Mouse (Mus musculus): ENCODE data around the gene Kif26b. TPM values are rescaled to one million over a fixed set of nuclear protein-coding genes. Genes with fewer than 3 reads are reported as not detected.
A peak's percentile ranks its signal among the peaks of the same experiment; 100 is the strongest.

Gene Kif26b
- polyA plus RNA-seq, 1 experiment from 2014 or later, result 5.3 TPM

DNA sequence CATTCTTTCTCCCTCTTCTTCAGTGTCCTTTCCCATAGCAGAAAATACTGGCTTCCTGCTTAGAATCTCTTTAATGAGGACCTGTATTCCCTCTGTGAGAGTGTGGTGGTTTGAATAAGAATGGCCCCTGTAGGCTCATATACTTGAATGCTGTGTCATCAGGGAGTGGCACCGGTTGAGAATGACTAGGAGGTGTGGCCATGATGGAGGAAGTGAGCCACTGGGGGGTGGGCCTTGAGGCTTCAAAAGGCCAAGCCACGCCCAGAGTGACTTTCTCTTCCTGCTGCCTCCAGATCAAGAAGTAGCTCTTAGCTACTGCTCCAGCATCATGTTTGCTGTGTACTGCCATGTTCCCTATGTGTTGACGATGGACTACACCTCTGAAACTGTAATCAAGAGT is 15.7 kb downstream of the Kif26b start:
- H3K4me2 ChIP-seq, result no peak overlapping the region
- no peak overlapping the region for H3K4me3 ChIP-seq
- H3K4me1 ChIP-seq, result no peaks in the 10 kb centered on the region
- no peaks in the 10 kb centered on the region for H3K27me3 ChIP-seq
- H3K9ac ChIP-seq, result no peak overlapping the region
- ATAC-seq (ENCODE audit: insufficient number of reproducible peaks, low FRiP score, low TSS enrichment, low read depth), result no peak
- WGBS, result 81% methylated on average over 3 of the region's 3 CpGs
- no peak overlapping the region for H3K27ac ChIP-seq
- no peaks in the 10 kb centered on the region for H3K9me3 ChIP-seq
- no peaks in the 10 kb centered on the region for H3K36me3 ChIP-seq

DNA sequence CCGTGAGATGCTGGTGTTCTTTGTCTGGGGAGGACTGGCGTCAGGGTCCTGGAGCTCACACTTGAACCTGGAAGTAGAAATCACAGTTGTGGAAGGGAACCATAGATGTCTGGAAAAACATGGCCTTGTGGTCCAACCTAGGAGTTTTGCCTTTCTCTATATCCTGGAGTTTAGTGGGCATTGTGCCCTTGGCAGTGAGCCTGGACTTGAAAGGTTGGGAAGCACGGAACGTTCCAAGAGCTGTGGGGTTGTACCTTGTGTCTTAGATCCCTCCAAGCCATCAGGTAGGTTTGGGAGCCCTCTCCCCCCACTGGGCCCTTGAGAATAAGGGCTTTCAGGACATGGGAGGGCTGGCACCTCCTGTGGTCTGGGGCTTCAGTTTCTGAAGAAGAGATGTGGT is 20.7 kb downstream of the Kif26b start:
- no peaks in the 10 kb centered on the region for H3K9me3 ChIP-seq
- no peak overlapping the region for H3K4me2 ChIP-seq
- H3K36me3 ChIP-seq, result no peaks in the 10 kb centered on the region
- H3K4me3 ChIP-seq, result no peak overlapping the region
- no peak for ATAC-seq (ENCODE audit: insufficient number of reproducible peaks, low FRiP score, low TSS enrichment, low read depth)
- H3K4me1 ChIP-seq, result peaks cover 11% of the 10 kb centered on the region
- H3K9ac ChIP-seq, result no peak overlapping the region
- no peak overlapping the region for H3K27ac ChIP-seq
- H3K27me3 ChIP-seq, result no peaks in the 10 kb centered on the region
- WGBS, result 64% methylated on average over 4 of the region's 4 CpGs

DNA sequence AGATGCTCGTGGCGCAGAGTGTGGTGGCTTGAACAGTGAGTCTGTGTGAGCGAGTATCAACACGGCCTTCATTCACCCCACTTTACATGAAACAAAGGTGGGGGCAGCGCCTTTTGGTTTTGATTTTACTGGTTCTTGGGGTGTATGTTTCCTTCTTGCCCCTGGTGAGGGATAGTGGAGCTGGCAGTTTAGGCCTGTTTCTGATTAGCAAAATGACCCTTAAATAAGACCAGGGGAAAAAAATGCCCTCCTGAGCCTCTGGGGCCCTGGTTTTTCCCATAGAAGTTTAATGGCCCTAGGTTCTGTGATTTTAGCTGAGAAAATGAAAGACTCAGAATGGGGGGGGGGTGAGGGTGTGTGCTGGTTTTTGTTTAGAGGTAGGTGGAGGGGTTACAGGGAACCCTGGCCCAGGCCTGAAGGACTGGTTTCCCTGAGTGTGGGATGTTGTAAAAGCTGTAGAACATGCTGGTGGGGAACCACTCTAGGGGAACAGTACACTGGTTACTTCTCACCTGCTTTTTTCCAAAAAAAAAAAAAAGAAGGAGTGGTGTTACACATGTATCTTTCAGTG is 21.6 kb downstream of the Kif26b start:
- Histone ChIP-seq H3K36me3 (no peaks in the 10 kb centered on the region), H3K9me3 (no peaks in the 10 kb centered on the region), H3K27ac (no peak overlapping the region), H3K4me1 (peaks cover 11% of the 10 kb centered on the region), H3K4me2 (no peak overlapping the region), H3K9ac (no peak overlapping the region), H3K4me3 (no peak overlapping the region), H3K27me3 (no peaks in the 10 kb centered on the region)
- no peak for ATAC-seq (ENCODE audit: insufficient number of reproducible peaks, low FRiP score, low TSS enrichment, low read depth)
- 56% methylated on average over 5 of the region's 5 CpGs for WGBS

DNA sequence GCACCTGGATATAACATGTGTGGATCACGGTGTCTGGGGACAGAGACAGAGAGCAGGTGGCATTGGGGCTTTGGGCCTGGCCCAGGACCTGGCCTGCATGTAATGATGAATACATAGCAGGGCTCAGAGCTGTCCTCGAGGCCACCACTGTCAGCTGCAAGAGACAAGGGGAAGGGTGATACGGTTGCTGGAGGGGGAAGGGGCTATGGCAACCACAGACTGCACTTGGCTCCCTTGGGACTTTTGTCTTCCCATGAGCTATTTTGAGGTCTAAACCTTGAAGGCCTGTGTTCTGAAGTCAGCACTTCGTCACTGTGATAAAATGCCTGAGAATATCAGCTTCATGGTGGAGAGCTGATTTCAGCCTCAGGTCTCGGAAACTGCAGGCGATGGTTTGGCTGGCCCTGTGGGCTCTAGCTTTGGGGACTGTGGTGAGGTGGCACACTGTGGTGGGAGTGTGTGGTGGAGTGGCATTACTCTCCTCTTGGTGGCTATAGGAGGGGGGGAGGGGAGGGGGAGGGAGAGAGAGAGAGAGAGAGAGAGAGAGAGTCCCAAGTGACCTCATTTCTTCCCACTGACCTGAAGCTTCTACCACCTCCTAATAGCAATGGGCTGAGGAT is 23.5 kb downstream of the Kif26b start:
- Histone ChIP-seq H3K9ac (no peak overlapping the region), H3K4me2 (no peak overlapping the region), H3K27me3 (no peaks in the 10 kb centered on the region), H3K27ac (no peak overlapping the region), H3K4me3 (no peak overlapping the region), H3K9me3 (no peaks in the 10 kb centered on the region), H3K36me3 (no peaks in the 10 kb centered on the region), H3K4me1 (peaks cover 11% of the 10 kb centered on the region)
- 0 out of 2 replicates have a peak, but pooled peaks have one; percentile 24 for ATAC-seq (ENCODE audit: insufficient number of reproducible peaks, low FRiP score, low TSS enrichment, low read depth)
- 79% methylated on average over 6 of the region's 6 CpGs for WGBS

DNA sequence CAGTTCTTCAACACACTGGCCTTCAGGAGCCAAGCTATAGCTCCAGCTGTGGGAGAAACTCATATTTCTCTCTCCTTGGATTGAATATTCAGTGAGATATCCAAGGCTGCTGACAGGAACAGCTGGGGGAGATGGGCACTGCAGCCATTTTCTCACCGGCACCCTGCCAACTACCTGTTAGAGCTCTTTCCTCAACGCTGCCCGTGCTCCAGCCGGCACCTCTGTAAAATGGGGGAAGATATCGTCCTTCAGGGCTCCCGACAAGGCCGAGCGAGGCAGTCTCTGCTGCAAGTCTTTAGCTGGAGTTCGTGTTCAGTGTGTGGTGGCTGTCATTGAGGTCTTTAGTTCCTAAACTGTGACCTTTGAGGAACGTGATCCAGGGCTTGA is 24.0 kb downstream of the Kif26b start:
- no peak overlapping the region for H3K27ac ChIP-seq

DNA sequence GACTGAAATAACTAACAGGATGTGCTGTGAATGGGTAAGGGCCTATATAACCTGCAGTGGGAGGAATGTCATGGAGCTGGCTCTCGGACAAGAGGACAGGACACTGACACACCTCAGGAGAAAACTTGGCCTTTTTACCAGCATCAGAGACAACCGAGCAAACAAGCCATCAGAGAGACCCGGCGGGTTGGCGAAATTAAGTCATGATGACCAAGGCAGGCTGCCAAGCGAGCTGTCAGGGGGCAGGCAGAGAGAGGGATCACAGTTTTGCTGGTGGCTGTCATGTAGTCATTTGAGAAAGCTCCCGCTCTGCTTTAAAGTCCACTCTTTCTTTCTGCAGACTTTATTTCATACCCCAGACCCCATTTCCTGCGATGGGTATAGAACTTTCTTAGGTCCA is 27.3 kb downstream of the Kif26b start:
- Histone ChIP-seq H3K27me3 (no peaks in the 10 kb centered on the region), H3K4me2 (no peak overlapping the region), H3K4me1 (peaks cover 9% of the 10 kb centered on the region; the same call in 1 of the 2 replicates), H3K9me3 (no peaks in the 10 kb centered on the region), H3K9ac (no peak overlapping the region), H3K36me3 (no peaks in the 10 kb centered on the region), H3K27ac (no peak overlapping the region), H3K4me3 (no peak overlapping the region)
- no peak for ATAC-seq (ENCODE audit: insufficient number of reproducible peaks, low FRiP score, low TSS enrichment, low read depth)
- WGBS, result 92% methylated on average over 8 of the region's 8 CpGs

More for the DNA sequence above, 24.0 kb downstream of the Kif26b start:
- Histone ChIP-seq H3K9me3 (no peaks in the 10 kb centered on the region), H3K4me2 (no peak overlapping the region), H3K4me3 (no peak overlapping the region), H3K4me1 (peaks cover 11% of the 10 kb centered on the region), H3K27me3 (no peaks in the 10 kb centered on the region), H3K36me3 (no peaks in the 10 kb centered on the region), H3K9ac (no peak overlapping the region)
- WGBS, result 47% methylated on average over 10 of the region's 10 CpGs
- no peak for ATAC-seq (ENCODE audit: insufficient number of reproducible peaks, low FRiP score, low TSS enrichment, low read depth)

DNA sequence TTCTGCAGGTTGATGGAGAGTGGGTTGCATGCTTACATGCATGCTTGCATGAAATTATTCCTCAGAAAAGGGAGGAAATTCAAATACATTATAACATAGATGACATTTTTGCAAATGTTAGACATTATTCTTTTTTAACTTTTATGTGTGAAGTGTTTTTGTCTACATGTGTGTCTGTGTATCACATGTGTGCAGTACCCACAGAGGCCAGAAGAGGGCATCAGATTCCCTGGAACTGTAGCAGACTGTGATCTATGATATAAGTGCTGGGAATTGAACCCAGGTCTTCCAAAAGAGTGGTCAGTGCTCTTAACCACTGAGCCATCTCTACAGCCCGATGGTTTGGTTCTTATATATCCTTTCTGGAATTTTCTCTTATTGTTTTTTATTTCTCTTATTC is 31.1 kb downstream of the Kif26b start:
- Histone ChIP-seq H3K4me3 (no peak overlapping the region), H3K4me1 (peaks cover 2% of the 10 kb centered on the region; the same call in 1 of the 2 replicates), H3K27me3 (no peaks in the 10 kb centered on the region), H3K36me3 (no peaks in the 10 kb centered on the region), H3K4me2 (no peak overlapping the region), H3K9ac (no peak overlapping the region), H3K9me3 (no peaks in the 10 kb centered on the region), H3K27ac (no peak overlapping the region)
- ATAC-seq (ENCODE audit: insufficient number of reproducible peaks, low FRiP score, low TSS enrichment, low read depth), result no peak
- WGBS, result 97% methylated on average over 1 of the region's 1 CpGs

DNA sequence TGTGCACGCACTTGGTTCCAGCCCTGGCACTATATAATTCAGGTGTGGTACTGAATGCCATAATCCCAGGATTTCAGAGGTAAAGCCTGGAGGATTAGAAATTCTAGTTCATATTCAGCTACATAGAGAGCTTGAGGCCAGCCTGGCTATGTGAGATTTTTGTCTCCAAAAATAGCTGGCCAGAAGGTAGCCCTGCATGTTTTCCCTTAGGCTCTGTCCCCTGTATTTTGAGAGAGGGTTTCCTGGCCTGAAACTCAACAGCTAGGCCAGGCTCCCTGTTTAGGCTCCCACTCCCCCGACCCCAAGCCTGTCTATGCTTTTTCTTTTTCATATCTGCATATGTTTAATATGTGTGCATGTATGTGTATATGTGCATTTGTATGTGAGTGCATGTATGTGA is 34.9 kb downstream of the Kif26b start:
- no peaks in the 10 kb centered on the region for H3K9me3 ChIP-seq
- ATAC-seq (ENCODE audit: insufficient number of reproducible peaks, low FRiP score, low TSS enrichment, low read depth), result no peak
- 72% methylated on average over 2 of the region's 2 CpGs for WGBS
- H3K9ac ChIP-seq, result no peak overlapping the region
- H3K4me1 ChIP-seq, result peaks cover 10% of the 10 kb centered on the region; the same call in 1 of the 2 replicates
- no peak overlapping the region for H3K27ac ChIP-seq
- H3K27me3 ChIP-seq, result no peaks in the 10 kb centered on the region
- no peak overlapping the region for H3K4me2 ChIP-seq
- no peaks in the 10 kb centered on the region for H3K36me3 ChIP-seq
- H3K4me3 ChIP-seq, result no peak overlapping the region

DNA sequence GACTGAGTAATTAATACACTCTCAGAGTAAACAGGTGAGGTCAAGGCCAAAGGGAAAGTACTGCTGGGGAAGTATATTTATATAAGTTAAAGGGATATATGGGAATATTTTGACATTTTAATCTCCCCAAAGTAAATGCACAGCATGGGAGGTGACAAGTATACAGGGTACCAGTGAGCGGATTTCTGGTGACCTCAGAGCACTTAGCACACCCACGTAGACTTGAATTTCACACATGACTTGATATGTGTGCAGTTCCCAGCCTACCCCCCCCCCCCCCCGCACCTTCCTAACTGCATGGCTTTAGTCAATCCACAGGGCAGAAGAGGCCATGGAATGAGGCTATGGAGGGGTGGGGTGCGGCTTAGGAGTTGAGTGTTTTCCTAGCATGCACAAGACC is 35.9 kb downstream of the Kif26b start:
- peaks cover 10% of the 10 kb centered on the region; the same call in 1 of the 2 replicates for H3K4me1 ChIP-seq
- no peaks in the 10 kb centered on the region for H3K27me3 ChIP-seq
- no peak overlapping the region for H3K9ac ChIP-seq
- no peak overlapping the region for H3K27ac ChIP-seq
- H3K4me2 ChIP-seq, result no peak overlapping the region
- no peak overlapping the region for H3K4me3 ChIP-seq
- no peaks in the 10 kb centered on the region for H3K9me3 ChIP-seq
- no peak for ATAC-seq (ENCODE audit: insufficient number of reproducible peaks, low FRiP score, low TSS enrichment, low read depth)
- no peaks in the 10 kb centered on the region for H3K36me3 ChIP-seq
- WGBS, result 71% methylated on average over 4 of the region's 4 CpGs

DNA sequence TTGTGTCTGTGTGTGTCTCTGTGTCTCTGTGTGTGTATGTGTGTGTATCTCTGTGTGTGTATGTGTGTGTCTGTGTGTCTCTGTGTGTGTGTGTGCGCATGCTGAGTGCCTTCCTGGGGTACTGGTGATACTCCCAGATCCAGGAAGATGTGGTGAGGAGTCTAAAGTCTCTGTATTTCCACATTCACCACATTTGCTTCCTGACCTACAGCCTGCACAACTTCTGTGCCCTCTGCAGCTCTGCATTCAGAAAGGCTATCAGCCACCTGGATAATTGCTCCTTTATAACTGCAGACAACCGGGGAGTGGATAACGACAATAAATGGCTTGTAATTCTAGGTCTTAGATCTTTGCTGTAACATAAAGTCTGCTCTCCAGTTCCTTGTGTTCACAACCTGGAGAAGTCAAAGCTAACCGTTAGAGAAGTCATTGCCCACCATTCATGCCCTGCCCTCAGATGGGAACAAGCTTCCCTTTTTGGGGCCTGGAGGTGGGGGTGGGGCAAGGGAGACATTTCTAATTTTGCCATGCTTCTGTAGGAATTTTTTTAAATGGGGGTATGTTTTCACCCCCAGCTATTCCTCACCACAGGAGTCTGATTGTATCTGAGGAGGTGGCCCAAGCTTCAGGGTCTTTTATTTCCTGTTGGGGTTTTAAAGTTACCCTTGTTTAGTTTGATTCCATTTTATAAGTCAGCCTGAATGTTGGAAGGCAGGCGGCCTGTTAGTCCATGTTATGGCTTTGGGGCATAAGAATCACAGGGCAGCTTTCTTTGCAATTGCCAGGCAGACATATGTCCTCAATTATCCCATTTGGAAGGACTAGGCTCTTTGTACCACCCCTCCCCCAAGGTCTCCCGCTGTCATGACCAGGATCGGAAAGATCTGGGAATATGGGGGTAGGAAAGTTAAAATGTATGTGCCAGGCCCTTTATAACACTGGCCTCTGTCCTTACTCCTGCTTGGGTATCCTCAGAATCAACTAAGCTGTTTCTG is 39.9 kb downstream of the Kif26b start:
- Histone ChIP-seq H3K36me3 (no peaks in the 10 kb centered on the region), H3K27ac (no peak overlapping the region), H3K4me1 (peaks cover 26% of the 10 kb centered on the region; the same call in 1 of the 2 replicates), H3K27me3 (0 out of 2 replicates have a peak, but pooled peaks cover 3% of the 10 kb centered on the region), H3K4me2 (no peak overlapping the region), H3K9me3 (no peaks in the 10 kb centered on the region), H3K4me3 (no peak overlapping the region), H3K9ac (no peak overlapping the region)
- ATAC-seq (ENCODE audit: insufficient number of reproducible peaks, low FRiP score, low TSS enrichment, low read depth), result peak; percentile 22; the same call in 1 of the 2 replicates
- WGBS, result 41% methylated on average over 7 of the region's 7 CpGs

DNA sequence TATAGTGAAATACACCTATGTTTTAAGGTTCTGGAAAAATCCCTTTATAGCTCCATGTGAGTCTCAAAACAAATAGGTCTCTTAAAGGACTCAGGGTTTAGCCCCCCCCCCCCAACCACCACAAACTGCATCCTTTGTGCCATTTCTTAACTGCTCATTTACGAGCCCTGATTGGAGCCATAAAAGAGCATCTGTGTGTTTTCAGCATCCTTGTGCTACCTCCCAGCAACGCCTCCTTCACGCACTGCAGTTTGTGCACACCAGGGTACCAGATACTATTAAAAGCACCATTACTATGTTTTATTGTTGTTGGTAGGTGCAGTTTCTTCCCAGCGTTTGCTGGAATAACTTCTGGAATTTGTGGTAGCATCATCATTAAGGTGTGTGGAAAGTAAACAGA is 42.1 kb downstream of the Kif26b start:
- H3K27me3 ChIP-seq, result 0 out of 2 replicates have a peak, but pooled peaks cover 3% of the 10 kb centered on the region
- 35% methylated on average over 4 of the region's 4 CpGs for WGBS
- no peak for ATAC-seq (ENCODE audit: insufficient number of reproducible peaks, low FRiP score, low TSS enrichment, low read depth)
- H3K9me3 ChIP-seq, result no peaks in the 10 kb centered on the region
- no peak overlapping the region for H3K4me2 ChIP-seq
- H3K27ac ChIP-seq, result no peak overlapping the region
- H3K9ac ChIP-seq, result no peak overlapping the region
- no peaks in the 10 kb centered on the region for H3K36me3 ChIP-seq
- no peak overlapping the region for H3K4me3 ChIP-seq
- peaks cover 23% of the 10 kb centered on the region; the same call in 1 of the 2 replicates for H3K4me1 ChIP-seq
